Mouse (Mus musculus) heart, adult 2 months (tissue): ENCODE measurements around the gene Colca2.

Experiments
- CTCF ChIP-seq: fragments of 200-600 bp; IDR thresholded peaks from 2 replicates; pipeline ENCODE4 v1.8.1; 2022; ENCODE audit warnings: antibody characterized with exemption, mild to moderate bottlenecking, moderate library complexity
- EP300 ChIP-seq: fragments of 200-500 bp; IDR thresholded peaks from 2 replicates; pipeline ENCODE4 v1.6.1; 2011; ENCODE audit warnings: low read depth, low read length, control low read depth; ENCODE audit not compliant: insufficient read depth
- POLR2A ChIP-seq: fragments of 200-500 bp; IDR thresholded peaks from 2 replicates; pipeline ENCODE4 v1.6.1; 2011; ENCODE audit warnings: mild to moderate bottlenecking, low read depth, low read length, control low read depth; ENCODE audit not compliant: insufficient read depth

- TF ChIP-seq CTCF (no peak), POLR2A (no peak), EP300 (no peak)
Measured at GRCm38 (mm10) chr9:51305146-51305545, 26.8 kb upstream of the Colca2 start.
